13 mouse cellular contexts compared by ENCODE assay signal in the genomic region with DNA sequence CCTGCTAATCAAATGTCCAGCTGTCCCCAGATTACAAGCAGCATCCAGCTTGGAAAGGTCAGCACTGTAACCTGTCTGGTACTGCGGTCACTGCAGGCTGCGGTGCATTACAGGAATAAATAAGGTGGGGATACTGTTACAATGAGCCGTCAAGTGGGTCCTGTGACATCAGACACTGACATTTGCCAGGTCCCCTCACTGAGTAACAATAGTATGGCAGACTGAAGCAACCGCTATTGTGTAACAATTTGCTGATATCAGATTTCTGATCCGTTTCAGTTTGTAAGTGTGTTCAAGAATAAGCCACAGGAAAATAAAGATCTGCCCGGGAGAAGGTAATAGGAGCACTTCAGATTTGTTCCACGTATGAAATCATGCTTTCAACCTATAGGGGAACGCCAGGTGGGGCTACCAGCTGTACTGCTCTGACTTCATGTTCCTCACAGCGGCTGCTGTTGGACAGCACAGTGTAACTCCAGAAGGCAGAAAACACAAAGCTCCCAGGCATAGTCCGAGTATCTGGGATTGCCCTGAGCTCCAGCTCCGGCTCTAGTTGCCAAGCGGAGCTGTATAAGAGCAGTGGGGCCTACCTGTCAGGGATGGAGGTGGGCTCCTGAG.
"Had no signal": no experiment of that assay in that cellular context is flagged by ENCODE, and none has a peak within 500 bp of the region (broad histone marks: within the 10 kb centered on the region; RNA-seq: fewer than 3 reads in every experiment).

No protein-coding gene starts in this region.

- H3K4me1 ChIP-seq: lung, embryonic 15.5 days; midbrain, embryonic 13.5 days had no signal

- H3K4me2 ChIP-seq: limb, embryonic 13.5 days; liver, embryonic 11.5 days; lung, embryonic 15.5 days; midbrain, embryonic 13.5 days had no signal

- H3K9me3 ChIP-seq: limb, embryonic 13.5 days; lung, embryonic 15.5 days; midbrain, embryonic 13.5 days had no signal

- ATAC-seq: midbrain, embryonic 13.5 days had no signal

- H3K4me3 ChIP-seq: limb, embryonic 13.5 days; lung, embryonic 15.5 days; midbrain, embryonic 13.5 days had no signal

- H3K9ac ChIP-seq: limb, embryonic 13.5 days; liver, embryonic 14.5 days; lung, embryonic 15.5 days; midbrain, embryonic 13.5 days had no signal

- H3K27ac ChIP-seq: limb, embryonic 13.5 days; liver, embryonic 14.5 days; lung, embryonic 15.5 days; macrophage; midbrain, embryonic 13.5 days had no signal

- H3K27me3 ChIP-seq: limb, embryonic 13.5 days; lung, embryonic 15.5 days; midbrain, embryonic 13.5 days had no signal

- DNase-seq: kidney, adult 9 months; kidney, postnatal 14 days; kidney, postnatal 4 days; left cerebral cortex, postnatal 4 days; lung, postnatal 10 days; thymus, adult 18-20 months; thymus, postnatal 36 days had no signal
